Comparison of ENCODE assay signal across 16 mouse cellular contexts in genomic region chr14:22586796-22587195, GRCm38 (mm10).
"Had no signal": no experiment of that assay in that cellular context is flagged by ENCODE, and none has a peak within 500 bp of the region (broad histone marks: within the 10 kb centered on the region; RNA-seq: fewer than 3 reads in every experiment).

No protein-coding gene starts in this region.

- H3K4me1 ChIP-seq: liver, embryonic 15.5 days; midbrain, embryonic 12.5 days had no signal

- H3K9me3 ChIP-seq: limb, embryonic 13.5 days; liver, embryonic 15.5 days; midbrain, embryonic 12.5 days; neural tube, embryonic 13.5 days had no signal

- H3K36me3 ChIP-seq: limb, embryonic 13.5 days; liver, embryonic 15.5 days; midbrain, embryonic 12.5 days; neural tube, embryonic 13.5 days had no signal

- ATAC-seq: midbrain, embryonic 16.5 days had no signal

- H3K9ac ChIP-seq: limb, embryonic 13.5 days; liver, embryonic 15.5 days; lung, embryonic 14.5 days; midbrain, embryonic 12.5 days; neural tube, embryonic 13.5 days had no signal

- H3K27me3 ChIP-seq: liver, embryonic 15.5 days had no signal

- H3K27ac ChIP-seq: limb, embryonic 13.5 days; liver, embryonic 15.5 days; midbrain, embryonic 12.5 days; neural tube, embryonic 13.5 days had no signal

- H3K4me3 ChIP-seq: limb, embryonic 13.5 days; liver, embryonic 15.5 days; midbrain, embryonic 12.5 days; neural tube, embryonic 13.5 days had no signal

- DNase-seq: kidney, adult 11 months; kidney, postnatal 14 days; left cerebral cortex, postnatal 4 days; lung, embryonic 14.5 days; lung, postnatal 10 days; lung, postnatal 4 days; retina, postnatal 1 day; right cerebral cortex, postnatal 4 days; spleen, adult 18-20 months; thymus, adult 2 months; thymus, postnatal 25 days had no signal

- H3K4me2 ChIP-seq: limb, embryonic 13.5 days; liver, embryonic 15.5 days; lung, embryonic 14.5 days; midbrain, embryonic 12.5 days; neural tube, embryonic 13.5 days had no signal
